Mouse (Mus musculus) CD8-positive naive resting alpha-beta T cell, adult 2 months (primary cell): ENCODE data around the gene Olfr53.
"Not testable (repeated sequence)": the region's sequence is repeated elsewhere in the genome, so short reads cannot be mapped to it uniquely, and the experiment has no call there.

Source experiments
- DNase-seq, 2 experiments: peaks; one replicate each; pipeline ENCODE4 v3.0.0; 2022; ENCODE audit warnings: low read depth in 2 of 2, low spot score in 2 of 2

Olfr53 gene

GRCm38 (mm10) chr7:140646152-140646551 lies at the start of gene Olfr53:
Gene Olfr53 (plus strand): TSS chr7:140646452.
- no peak for DNase-seq

- not testable (repeated sequence) for DNase-seq
Observed at GRCm38 (mm10) chr7:140600969-140601368, 45.3 kb upstream of the Olfr53 start, which contains the start of gene Olfr46. Gene Olfr46 (plus strand): TSS chr7:140601269.

- not testable (repeated sequence) for DNase-seq
Observed at GRCm38 (mm10) chr7:140628670-140629069, 17.6 kb upstream of the Olfr53 start, which contains the start of gene Olfr61. Gene Olfr61 (plus strand): TSS chr7:140628970.

GRCm38 (mm10) chr7:140630559-140630958 lies 15.7 kb upstream of the Olfr53 start:
- no peak for DNase-seq

- DNase-seq, result no peak
Observed at GRCm38 (mm10) chr7:140659630-140660029, 13.4 kb downstream of the Olfr53 start, which contains the start of gene Olfr539. Gene Olfr539 (plus strand): TSS chr7:140659930.

- not testable (repeated sequence) for DNase-seq
Observed at GRCm38 (mm10) chr7:140670693-140671092, 24.4 kb downstream of the Olfr53 start.

- DNase-seq, result no peak
Observed at GRCm38 (mm10) chr7:140675863-140676262, 29.6 kb downstream of the Olfr53 start.

- DNase-seq, result not testable (repeated sequence)
Observed at GRCm38 (mm10) chr7:140679591-140679990, 33.3 kb downstream of the Olfr53 start.

- DNase-seq, result no peak
Observed at GRCm38 (mm10) chr7:140681651-140682050, 35.4 kb downstream of the Olfr53 start, which contains the start of gene Olfr45. Gene Olfr45 (plus strand): TSS chr7:140681951.

- DNase-seq, result no peak
Observed at GRCm38 (mm10) chr7:140696967-140697366, 50.7 kb downstream of the Olfr53 start, which contains the start of gene Olfr541. Gene Olfr541 (plus strand): TSS chr7:140697267.
